Mouse (Mus musculus) CH12.LX (cell line): ENCODE data around the gene Hoxb8. TPM values are rescaled to one million over a fixed set of nuclear protein-coding genes. Genes with fewer than 3 reads are reported as not detected.
A peak's percentile ranks its signal among the peaks of the same experiment; 100 is the strongest.

Experiments used
- DNase-seq: peaks from one replicate; pipeline ENCODE4 v3.0.0-alpha.2; 2013; ENCODE audit errors: extremely low read depth
- H3K27ac ChIP-seq: 2 replicates; pipeline ENCODE4 v1.5.1; 2012; ENCODE audit warnings: low read depth, mild to moderate bottlenecking, control low read depth, moderate library complexity; ENCODE audit not compliant: insufficient read depth
- H3K27me3 ChIP-seq: replicated peaks from 2 replicates; pipeline ENCODE3; 2012; ENCODE audit warnings: inconsistent platforms
- H3K36me3 ChIP-seq, 2 experiments: replicated peaks in 1 of 2; 2 replicates each; pipeline versions ENCODE3 to v1.6.1; 2012; ENCODE audit warnings: inconsistent platforms in 1 of 2, low read length in 1 of 2, mild to moderate bottlenecking in 1 of 2, mixed read lengths in 1 of 2, moderate library complexity in 1 of 2; ENCODE audit not compliant: control insufficient read depth in 1 of 2, insufficient read depth in 1 of 2
- H3K4me1 ChIP-seq, 2 experiments: 2 replicates each; pipeline ENCODE4 v1.6.1; 2012; ENCODE audit warnings: inconsistent platforms in 1 of 2, moderate library complexity in 1 of 2; ENCODE audit not compliant: insufficient read depth in 2 of 2, control insufficient read depth in 1 of 2
- H3K4me2 ChIP-seq: 2 replicates; pipeline ENCODE4 v1.6.1; 2012; ENCODE audit warnings: low read depth, mild to moderate bottlenecking, control low read depth; ENCODE audit not compliant: poor library complexity, insufficient read depth, severe bottlenecking
- H3K4me3 ChIP-seq, 3 experiments: fragments of 150-350 bp in 1 of 3; sonication (generic) in 1 of 3; replicated peaks in 1 of 3; 2 replicates each; pipeline versions ENCODE3 to v1.5.1; 2011 to 2012; ENCODE audit warnings: low read depth in 2 of 3, low read length in 2 of 3, mild to moderate bottlenecking in 2 of 3, moderate library complexity in 2 of 3, control low read depth in 1 of 3, improper control_type of control experiment in 1 of 3, inconsistent platforms in 1 of 3, mixed read lengths in 1 of 3; ENCODE audit not compliant: poor library complexity in 1 of 3
- H3K79me2 ChIP-seq: replicated peaks from 2 replicates; pipeline ENCODE4 v1.6.1; 2012; ENCODE audit warnings: mild to moderate bottlenecking, moderate library complexity; ENCODE audit not compliant: control insufficient read depth, poor library complexity, insufficient read depth, severe bottlenecking; ENCODE audit errors: extremely low read depth
- H3K9ac ChIP-seq: 2 replicates; pipeline ENCODE4 v1.6.1; 2012; ENCODE audit warnings: low read depth, mild to moderate bottlenecking, control low read depth, moderate library complexity; ENCODE audit not compliant: insufficient read depth
- H3K9me3 ChIP-seq: replicated peaks from 2 replicates; pipeline ENCODE3; 2012; ENCODE audit warnings: low read length, inconsistent platforms, mixed read lengths
- BHLHE40 ChIP-seq: IDR thresholded peaks from 2 replicates; pipeline ENCODE4 v1.6.1; 2011; ENCODE audit warnings: mild to moderate bottlenecking, low read depth, low read length, improper control_type of control experiment
- CTCF ChIP-seq, 2 experiments: IDR thresholded peaks in 1 of 2; conservative IDR thresholded peaks in 1 of 2; 2 replicates each; pipeline ENCODE4 v1.5.1; 2011 to 2012; ENCODE audit warnings: low read depth in 2 of 2, low read length in 2 of 2, improper control_type of control experiment in 1 of 2, inconsistent platforms in 1 of 2, mild to moderate bottlenecking in 1 of 2, moderate library complexity in 1 of 2
- E2F4 ChIP-seq: IDR thresholded peaks from 2 replicates; pipeline ENCODE4 v1.6.1; 2011; ENCODE audit warnings: low read depth, low read length, improper control_type of control experiment; ENCODE audit not compliant: insufficient replicate concordance
- ELF1 ChIP-seq: IDR thresholded peaks from 2 replicates; pipeline ENCODE4 v1.6.1; 2014; ENCODE audit warnings: low read depth, mild to moderate bottlenecking, inconsistent platforms, low read length, improper control_type of control experiment
- GABPA ChIP-seq: IDR thresholded peaks from 2 replicates; pipeline ENCODE4 v1.6.1; 2012; ENCODE audit warnings: low read depth, low read length, improper control_type of control experiment, inconsistent platforms; ENCODE audit not compliant: insufficient replicate concordance
- MEF2A ChIP-seq: IDR thresholded peaks from 2 replicates; pipeline ENCODE4 v1.6.1; 2014; ENCODE audit warnings: low read depth, mild to moderate bottlenecking, inconsistent platforms, low read length, improper control_type of control experiment, borderline replicate concordance
- NELFE ChIP-seq: IDR thresholded peaks from 2 replicates; pipeline ENCODE4 v1.6.1; 2011; ENCODE audit warnings: low read depth, low read length, improper control_type of control experiment
- NRF1 ChIP-seq: IDR thresholded peaks from 2 replicates; pipeline ENCODE4 v1.6.1; 2014; ENCODE audit warnings: low read depth, mild to moderate bottlenecking, inconsistent platforms, low read length, improper control_type of control experiment, moderate library complexity
- PAX5 ChIP-seq: IDR thresholded peaks from 2 replicates; pipeline ENCODE4 v1.6.1; 2012; ENCODE audit warnings: low read length, inconsistent platforms, mixed read lengths
- POLR2A ChIP-seq: IDR thresholded peaks from 2 replicates; pipeline ENCODE4 v1.6.1; 2011; ENCODE audit warnings: low read depth, mild to moderate bottlenecking, improper control_type of control experiment, low read length
- POLR2AphosphoS2 ChIP-seq: IDR thresholded peaks from 2 replicates; pipeline ENCODE4 v1.6.1; 2011; ENCODE audit warnings: low read depth, low read length, improper control_type of control experiment
- RAD21 ChIP-seq: IDR thresholded peaks from 2 replicates; pipeline ENCODE4 v1.6.1; 2011; ENCODE audit warnings: low read depth, mild to moderate bottlenecking, low read length, improper control_type of control experiment, moderate library complexity
- RCOR1 ChIP-seq: conservative IDR thresholded peaks from 2 replicates; pipeline ENCODE4 v1.6.1; 2012; ENCODE audit warnings: low read depth, mild to moderate bottlenecking, inconsistent platforms, low read length, improper control_type of control experiment
- SMC3 ChIP-seq: IDR thresholded peaks from 2 replicates; pipeline ENCODE4 v1.6.1; 2011; ENCODE audit warnings: low read depth, low read length, improper control_type of control experiment
- TBP ChIP-seq: conservative IDR thresholded peaks from 2 replicates; pipeline ENCODE4 v1.6.1; 2011; ENCODE audit warnings: low read depth, low read length, improper control_type of control experiment
- TCF12 ChIP-seq: IDR thresholded peaks from 2 replicates; pipeline ENCODE4 v1.6.1; 2014; ENCODE audit warnings: low read depth, mild to moderate bottlenecking, inconsistent platforms, low read length, improper control_type of control experiment
- ZC3H11A ChIP-seq: IDR thresholded peaks from 2 replicates; pipeline ENCODE4 v1.6.1; 2012; ENCODE audit warnings: low read depth, mild to moderate bottlenecking, inconsistent platforms, low read length, improper control_type of control experiment
- ZKSCAN1 ChIP-seq: IDR thresholded peaks from 2 replicates; pipeline ENCODE4 v1.6.1; 2012; ENCODE audit warnings: low read depth, inconsistent platforms, low read length, improper control_type of control experiment, borderline replicate concordance
- ZMIZ1 ChIP-seq: IDR thresholded peaks from 2 replicates; pipeline ENCODE4 v1.6.1; 2012; ENCODE audit warnings: low read depth, mild to moderate bottlenecking, inconsistent platforms, low read length, improper control_type of control experiment
- ZNF384 ChIP-seq: IDR thresholded peaks from 2 replicates; pipeline ENCODE4 v1.6.1; 2012; ENCODE audit warnings: low read depth, low read length, improper control_type of control experiment, inconsistent platforms
- dilution Hi-C: fragments of 300-500 bp; cut with MboI; formaldehyde crosslinking; loops from 2 replicates; pipeline ENCODE4 v1.14.3; 2020; ENCODE audit warnings: low sequenced_read_pairs; ENCODE audit not compliant: extremely low pct_unique_long_range_greater_than_20kb, extremely low pct_ligation_motif_present
- in situ Hi-C: fragments of 300-500 bp; cut with MboI; formaldehyde crosslinking; loops from 3 replicates; pipeline ENCODE4 v1.14.3; 2019; ENCODE audit warnings: low sequenced_read_pairs, low pct_ligation_motif_present, low pct_unique_long_range_greater_than_20kb, mixed read lengths
- polyA plus RNA-seq: library from polyadenylated mRNA; unstranded; fragments of >175 nt; gene quantifications from 2 replicates; pipeline ENCODE4 v1.2.1, GENCODE M21; 2012; ENCODE audit warnings: low read depth; ENCODE audit not compliant: insufficient read length
- total RNA-seq, 2 experiments: library from RNA; depleted of rRNA; stranded (reverse); fragments of 300-350 nt in 1 of 2; fragments of >200 nt in 1 of 2; gene quantifications; 2 replicates each; pipeline ENCODE4 v1.2.3; 2012 to 2014

Gene Hoxb8
- total and polyA plus RNA-seq, 3 experiments: not detected

DNA sequence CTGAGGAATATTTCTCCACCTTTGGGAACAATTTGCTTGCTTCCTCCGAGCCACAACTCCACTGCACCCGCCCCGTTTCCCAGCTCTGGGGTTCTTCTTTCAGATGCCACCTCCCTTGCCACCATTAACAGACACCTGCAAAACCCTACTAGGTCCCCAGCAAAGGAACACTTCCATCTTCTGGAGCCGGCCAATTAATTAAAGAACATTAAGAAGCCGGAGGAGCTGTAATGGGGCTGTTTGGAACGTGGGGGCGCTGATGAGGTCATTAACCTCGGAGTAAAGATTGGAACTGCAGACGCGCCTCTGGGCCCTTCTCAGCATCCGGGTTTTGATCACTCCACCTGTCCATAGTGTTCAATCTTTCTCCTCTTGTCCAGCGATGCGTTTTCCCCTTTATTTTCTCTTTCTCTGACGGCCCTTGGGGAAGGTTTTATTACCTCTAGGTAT is 25.7 kb upstream of the Hoxb8 start:
- H3K4me3 ChIP-seq: no peak overlapping the region
- in situ Hi-C loops (no loop called here), dilution Hi-C loops (no loop called here)
- H3K79me2 ChIP-seq: no peaks in the 10 kb centered on the region
- peaks cover 92% of the 10 kb centered on the region for H3K27me3 ChIP-seq
- H3K9ac ChIP-seq: no peak overlapping the region
- H3K4me1 ChIP-seq: peaks cover 7 to 14% of the 10 kb centered on the region in 2 experiments; a peak in 3 of 4 replicates
- no peaks in the 10 kb centered on the region for H3K36me3 ChIP-seq
- no peak for DNase-seq
- H3K9me3 ChIP-seq: no peaks in the 10 kb centered on the region
- H3K27ac ChIP-seq: no peak overlapping the region
- TF ChIP-seq CTCF (conservative IDR thresholded peaks at IDR 0.05 in 1 of 2, IDR thresholded peaks at IDR 0.05 in 1 of 2; ENCODE audit: low read depth in 2 of 2, low read length in 2 of 2) (peak in 1 of 2 experiments; percentile 38; a peak in 1 of 4 replicates), RCOR1 (no peak), NRF1 (no peak)
- H3K4me2 ChIP-seq: no peak overlapping the region

DNA sequence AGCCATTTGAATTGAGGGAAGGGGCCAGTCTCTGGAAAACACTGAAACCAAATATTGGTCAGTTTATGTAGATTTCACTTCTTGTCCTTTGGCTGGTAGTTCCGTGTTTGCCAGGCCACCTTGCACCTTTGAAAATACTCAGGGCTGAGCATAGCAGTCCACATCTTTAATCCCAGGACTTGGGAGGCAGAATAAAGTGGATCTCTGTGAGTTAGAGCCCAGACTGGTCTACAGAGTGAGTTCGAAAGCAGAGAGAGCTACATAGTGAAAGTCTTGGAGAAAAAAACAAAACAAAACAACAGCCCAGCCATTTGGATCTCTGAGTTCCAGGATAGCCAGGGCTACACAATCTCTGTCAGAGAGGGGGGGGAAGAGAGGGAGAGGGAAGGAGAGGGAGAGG is 24.6 kb upstream of the Hoxb8 start:
- no peaks in the 10 kb centered on the region for H3K79me2 ChIP-seq
- H3K27me3 ChIP-seq: peaks cover 94% of the 10 kb centered on the region
- dilution Hi-C loops: no loop called here
- H3K4me2 ChIP-seq: no peak overlapping the region
- H3K4me1 ChIP-seq: peaks cover 7 to 17% of the 10 kb centered on the region in 2 experiments; a peak in 3 of 4 replicates
- H3K36me3 ChIP-seq: no peaks in the 10 kb centered on the region
- H3K4me3 ChIP-seq: no peak overlapping the region
- no peaks in the 10 kb centered on the region for H3K9me3 ChIP-seq
- TF ChIP-seq MEF2A: no peak
- TF ChIP-seq RAD21: no peak
- no peak for TF ChIP-seq ELF1
- no peak overlapping the region for H3K27ac ChIP-seq
- in situ Hi-C loops: no loop called here
- no peak for DNase-seq
- H3K9ac ChIP-seq: no peak overlapping the region

GRCm38 (mm10) chr11:96259038-96259437 is 22.7 kb upstream of the Hoxb8 start:
- Histone ChIP-seq H3K27ac (no peak overlapping the region), H3K36me3 (no peaks in the 10 kb centered on the region), H3K27me3 (peaks cover 94% of the 10 kb centered on the region), H3K9ac (no peak overlapping the region), H3K9me3 (no peaks in the 10 kb centered on the region), H3K4me3 (no peak overlapping the region), H3K4me1 (peaks cover 7 to 17% of the 10 kb centered on the region in 2 experiments; a peak in 3 of 4 replicates), H3K4me2 (no peak overlapping the region), H3K79me2 (no peaks in the 10 kb centered on the region)
- dilution Hi-C loops (no loop called here), in situ Hi-C loops (no loop called here)
- DNase-seq: no peak
- TF ChIP-seq NRF1 (no peak), ZKSCAN1 (no peak), BHLHE40 (no peak), MEF2A (no peak), POLR2A (no peak), GABPA (no peak), SMC3 (no peak), E2F4 (no peak), ZNF384 (no peak), NELFE (no peak), POLR2AphosphoS2 (no peak), ELF1 (no peak), PAX5 (no peak), ZC3H11A (no peak), TBP (no peak), ZMIZ1 (no peak), TCF12 (no peak)
